In genomic region chr3:33398326-33398725, GRCm38 (mm10) we compare ENCODE assay signal across 21 mouse cellular contexts.
A peak's percentile ranks its signal among the peaks of the same experiment; 100 is the strongest.
DNase-seq lines count a peak whose midpoint lies in the region; ATAC-seq and TF ChIP-seq lines count a peak whose summit lies in the region.
"Had no signal": no experiment of that assay in that cellular context is flagged by ENCODE, and none has a peak within 500 bp of the region (broad histone marks: within the 10 kb centered on the region; RNA-seq: fewer than 3 reads in every experiment).

No protein-coding gene starts in this region.

- H3K4me3 ChIP-seq in forebrain, embryonic 14.5 days (ENCODE audit: low read depth, low read length) = no peak overlapping the region
- H3K4me3 ChIP-seq in forebrain, postnatal 0 days (ENCODE audit: low read depth, low read length) = no peak overlapping the region
- no peak overlapping the region for H3K4me3 ChIP-seq in left cerebral cortex, adult 2 months
- H3K4me3 ChIP-seq in cortical plate, adult 2 months (ENCODE audit: insufficient read depth, low read length) = no peak overlapping the region
- H3K4me3 ChIP-seq: embryonic facial prominence, embryonic 12.5 days; forebrain, embryonic 12.5 days; gastrocnemius, adult 2 months; heart, embryonic 13.5 days; hindbrain, embryonic 12.5 days; intestine, embryonic 15.5 days had no signal

- TF ChIP-seq CTCF in forebrain, postnatal 0 days (IDR thresholded peaks at IDR 0.05; ENCODE audit: low read depth) = no peak
- TF ChIP-seq CTCF in left cerebral cortex, adult 2 months (IDR thresholded peaks at IDR 0.05) = no peak
- no peak for TF ChIP-seq CTCF in cortical plate, adult 2 months (IDR thresholded peaks at IDR 0.05; ENCODE audit: extremely low read depth, insufficient read depth, low read length)

- TF ChIP-seq POLR2A in cortical plate, adult 2 months (IDR thresholded peaks at IDR 0.05; ENCODE audit: extremely low read depth, insufficient read depth, low read length) = no peak

- intact Hi-C loops in left cerebral cortex, adult 2 months (cut with DNase I) = loop anchor here (2.0 to 5.0 kb wide), 4 partner anchors 92 to 344 kb away; partner anchors contain the start of gene Pex5l

- ATAC-seq in forebrain, embryonic 14.5 days = no peak
- no peak for ATAC-seq in forebrain, postnatal 0 days
- ATAC-seq: CD4-positive, CD25-positive, alpha-beta regulatory T cell, adult 4 months; intestine, embryonic 15.5 days had no signal

- no peaks in the 10 kb centered on the region for H3K4me1 ChIP-seq in forebrain, embryonic 14.5 days (ENCODE audit: control insufficient read depth, insufficient read depth, low read length)
- peaks cover 3% of the 10 kb centered on the region; the same call in 1 of the 2 replicates for H3K4me1 ChIP-seq in forebrain, postnatal 0 days (ENCODE audit: insufficient read depth)
- peaks cover 8% of the 10 kb centered on the region for H3K4me1 ChIP-seq in cortical plate, adult 2 months (ENCODE audit: control insufficient read depth, insufficient read depth, low read length)
- H3K4me1 ChIP-seq: embryonic facial prominence, embryonic 12.5 days; forebrain, embryonic 12.5 days; heart, embryonic 13.5 days; hindbrain, embryonic 12.5 days; intestine, embryonic 15.5 days had no signal

- no peaks in the 10 kb centered on the region for H3K36me3 ChIP-seq in forebrain, embryonic 14.5 days (ENCODE audit: control insufficient read depth, insufficient read depth, low read length)
- no peaks in the 10 kb centered on the region for H3K36me3 ChIP-seq in forebrain, postnatal 0 days (ENCODE audit: insufficient read depth)
- H3K36me3 ChIP-seq: embryonic facial prominence, embryonic 12.5 days; forebrain, embryonic 12.5 days; G1E; heart, embryonic 13.5 days; hindbrain, embryonic 12.5 days; intestine, embryonic 15.5 days had no signal

- no peak overlapping the region for H3K4me2 ChIP-seq in forebrain, embryonic 14.5 days (ENCODE audit: low read length)
- H3K4me2 ChIP-seq in forebrain, postnatal 0 days (ENCODE audit: low read depth) = no peak overlapping the region
- H3K4me2 ChIP-seq: embryonic facial prominence, embryonic 12.5 days; forebrain, embryonic 12.5 days; heart, embryonic 13.5 days; hindbrain, embryonic 12.5 days; intestine, embryonic 15.5 days had no signal

- WGBS in forebrain, embryonic 14.5 days = 45% methylated on average over 2 of the region's 2 CpGs
- WGBS in forebrain, postnatal 0 days = 31% methylated on average over 2 of the region's 2 CpGs

- no peaks in the 10 kb centered on the region for H3K27me3 ChIP-seq in forebrain, embryonic 14.5 days (replicated peaks; ENCODE audit: control insufficient read depth, insufficient read depth, low read length)
- H3K27me3 ChIP-seq in forebrain, postnatal 0 days (ENCODE audit: insufficient read depth, low read length) = no peaks in the 10 kb centered on the region
- H3K27me3 ChIP-seq: embryonic facial prominence, embryonic 12.5 days; forebrain, embryonic 12.5 days; heart, embryonic 13.5 days; hindbrain, embryonic 12.5 days; intestine, embryonic 15.5 days had no signal

- peak; percentile 17 for DNase-seq in adrenal gland, postnatal 10 days
- no peak for DNase-seq in adrenal gland, adult 2 months
- peak; percentile 35 for DNase-seq in forebrain, embryonic 14.5 days (ENCODE audit: low spot score)
- DNase-seq in forebrain, postnatal 0 days = no peak
- DNase-seq in left cerebral cortex, adult 2 months (ENCODE audit: extremely low spot score in 1 of 2, low spot score in 2 of 2) = no peak
- no peak for DNase-seq in left cerebral cortex, adult 11 months (ENCODE audit: low spot score)
- DNase-seq: adrenal gland, postnatal 14 days; B cell, adult 2 months; cerebellum, adult 9-10 months; embryo, embryonic 11 days; gastrocnemius, adult 2 months; gastrocnemius, postnatal 25 days; heart, postnatal 4 days had no signal

- no peak overlapping the region for H3K27ac ChIP-seq in forebrain, embryonic 14.5 days (ENCODE audit: low read depth, low read length)
- H3K27ac ChIP-seq in forebrain, postnatal 0 days (ENCODE audit: low read depth, low read length) = no peak overlapping the region
- H3K27ac ChIP-seq in left cerebral cortex, adult 2 months = peak overlapping the region; percentile 84
- H3K27ac ChIP-seq in cortical plate, adult 2 months (ENCODE audit: insufficient read depth, low read length) = peak overlapping the region; percentile 93
- H3K27ac ChIP-seq: embryonic facial prominence, embryonic 12.5 days; forebrain, embryonic 12.5 days; gastrocnemius, adult 2 months; heart, embryonic 13.5 days; hindbrain, embryonic 12.5 days; intestine, embryonic 15.5 days had no signal

- H3K9me3 ChIP-seq in forebrain, embryonic 14.5 days (replicated peaks; ENCODE audit: control insufficient read depth, low read length) = no peaks in the 10 kb centered on the region
- no peaks in the 10 kb centered on the region for H3K9me3 ChIP-seq in forebrain, postnatal 0 days (ENCODE audit: low read length)
- H3K9me3 ChIP-seq: embryonic facial prominence, embryonic 12.5 days; forebrain, embryonic 12.5 days; G1E; heart, embryonic 13.5 days; hindbrain, embryonic 12.5 days; intestine, embryonic 15.5 days had no signal

- no peak overlapping the region for H3K9ac ChIP-seq in forebrain, embryonic 14.5 days (ENCODE audit: low read length)
- no peak overlapping the region for H3K9ac ChIP-seq in forebrain, postnatal 0 days
- H3K9ac ChIP-seq: embryonic facial prominence, embryonic 12.5 days; forebrain, embryonic 12.5 days; heart, embryonic 13.5 days; hindbrain, embryonic 12.5 days; intestine, embryonic 15.5 days had no signal

Comparison
In these comparisons a context has a peak if more than half of its experiments do, and no peak if none do; other contexts are left out.
1. DNase-seq: peak in adrenal gland, postnatal 10 days (single experiment) and forebrain, embryonic 14.5 days (single experiment); none in adrenal gland, adult 2 months (single experiment), forebrain, postnatal 0 days (single experiment), left cerebral cortex, adult 2 months (0 of 2) and left cerebral cortex, adult 11 months (single experiment).
2. H3K27ac ChIP-seq: peak in left cerebral cortex, adult 2 months (single experiment) and cortical plate, adult 2 months (single experiment); none in forebrain, embryonic 14.5 days (single experiment) and forebrain, postnatal 0 days (single experiment).